Mouse (Mus musculus): ENCODE results near the gene Stk32b.

DNA sequence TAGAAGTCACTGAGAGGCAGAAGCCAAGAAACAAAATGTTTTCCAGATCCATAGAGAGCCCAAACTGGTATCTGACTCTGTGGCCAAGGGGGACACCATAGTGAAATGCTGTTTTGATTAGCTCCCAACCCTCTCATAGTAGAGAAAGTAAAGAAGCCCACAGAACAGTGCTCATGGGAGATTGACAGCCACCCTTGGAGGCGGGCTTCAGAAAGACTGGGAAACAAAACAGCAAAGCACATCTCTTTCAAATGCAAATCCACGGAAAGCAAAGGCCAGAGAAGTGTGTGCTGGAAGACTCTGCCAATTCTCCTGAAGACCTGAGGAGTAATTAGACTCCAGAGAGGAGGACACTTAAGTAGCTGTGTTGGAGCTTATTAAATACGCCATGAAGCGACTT, 21.2 kb downstream of the Stk32b start:
- TF ChIP-seq POLR2AphosphoS2 (IDR thresholded peaks at IDR 0.05; ENCODE audit: insufficient read length, low read depth) (no peak), POLR2A (IDR thresholded peaks at IDR 0.05; ENCODE audit: insufficient read length, low read depth) (no peak), USF1 (IDR thresholded peaks at IDR 0.05; ENCODE audit: low read depth) (no peak), E2F4 (IDR thresholded peaks at IDR 0.05; ENCODE audit: insufficient read depth) (no peak), TCF12 (IDR thresholded peaks at IDR 0.05; ENCODE audit: insufficient read depth, poor library complexity, severe bottlenecking) (no peak), MAX (IDR thresholded peaks at IDR 0.05; ENCODE audit: low read depth) (no peak), SRF (IDR thresholded peaks at IDR 0.05; ENCODE audit: control insufficient read depth, insufficient read length, low read depth) (no peak)

Data from myocyte (in vitro differentiated cells).